Mouse (Mus musculus) neural tube, postnatal 0 days (tissue): ENCODE measurements around the gene Qrich2. TPM values are rescaled to one million over a fixed set of nuclear protein-coding genes. Genes with fewer than 3 reads are reported as not detected.

Experiments used
- polyA plus RNA-seq: library from polyadenylated mRNA; unstranded; fragments of >200 nt; fragmentation: Nextera tagmentation; extraction: Ambion mirVana; gene quantifications from 2 replicates; pipeline ENCODE4 v1.2.1, GENCODE M21; 2015

Qrich2 gene
- polyA plus RNA-seq, result 0.10 TPM in 1 of 2 replicates, not detected in the other

DNA sequence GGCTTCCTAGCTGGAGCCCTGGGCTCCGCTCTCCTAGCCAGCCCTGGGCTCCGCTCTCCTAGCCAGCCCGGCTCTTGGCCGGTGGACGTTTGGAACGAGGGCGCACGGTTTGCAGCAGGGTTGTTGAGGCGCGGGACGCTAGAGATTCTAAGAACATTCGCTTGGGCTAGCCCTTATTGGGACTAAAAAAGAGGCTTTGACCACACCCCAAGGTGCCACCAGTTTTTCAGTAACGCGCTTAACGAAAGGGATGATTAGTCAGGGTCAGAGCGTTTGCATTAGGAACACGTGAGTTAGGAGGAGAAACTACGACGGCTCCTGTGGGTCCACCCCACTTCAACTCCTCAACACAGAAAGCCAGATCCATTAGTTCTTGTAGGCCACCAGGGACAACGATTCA is at the start of gene Qrich2:
TSS of gene Qrich2 (minus strand) at position 101 of the 400 bp plus-strand sequence.

DNA sequence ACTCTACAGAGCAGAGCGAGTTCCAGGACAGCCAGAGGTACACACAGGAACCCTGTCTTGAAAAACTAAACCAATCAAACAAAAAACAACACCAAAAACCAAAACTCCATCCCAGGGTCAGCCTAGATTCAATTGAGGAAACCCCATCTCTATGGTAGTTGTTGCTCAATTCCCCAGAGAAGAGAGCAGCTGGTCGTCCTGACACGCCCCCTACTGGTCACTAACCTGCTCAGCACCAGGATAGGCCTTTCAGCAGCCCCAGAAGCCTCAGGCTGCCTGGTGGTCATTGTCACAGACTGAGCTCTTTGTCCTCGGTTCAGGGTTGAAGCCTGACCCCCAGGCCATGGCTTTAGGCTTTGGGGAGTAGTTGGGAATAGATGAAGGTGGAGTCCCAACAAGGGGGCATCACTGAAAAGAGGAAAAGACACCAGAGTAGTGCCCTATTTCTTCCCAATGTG is 27.8 kb upstream of the Qrich2 start, which contains the start of gene Prpsap1:
TSS of gene Prpsap1 (minus strand) at position 408 of the 458 bp plus-strand sequence.

DNA sequence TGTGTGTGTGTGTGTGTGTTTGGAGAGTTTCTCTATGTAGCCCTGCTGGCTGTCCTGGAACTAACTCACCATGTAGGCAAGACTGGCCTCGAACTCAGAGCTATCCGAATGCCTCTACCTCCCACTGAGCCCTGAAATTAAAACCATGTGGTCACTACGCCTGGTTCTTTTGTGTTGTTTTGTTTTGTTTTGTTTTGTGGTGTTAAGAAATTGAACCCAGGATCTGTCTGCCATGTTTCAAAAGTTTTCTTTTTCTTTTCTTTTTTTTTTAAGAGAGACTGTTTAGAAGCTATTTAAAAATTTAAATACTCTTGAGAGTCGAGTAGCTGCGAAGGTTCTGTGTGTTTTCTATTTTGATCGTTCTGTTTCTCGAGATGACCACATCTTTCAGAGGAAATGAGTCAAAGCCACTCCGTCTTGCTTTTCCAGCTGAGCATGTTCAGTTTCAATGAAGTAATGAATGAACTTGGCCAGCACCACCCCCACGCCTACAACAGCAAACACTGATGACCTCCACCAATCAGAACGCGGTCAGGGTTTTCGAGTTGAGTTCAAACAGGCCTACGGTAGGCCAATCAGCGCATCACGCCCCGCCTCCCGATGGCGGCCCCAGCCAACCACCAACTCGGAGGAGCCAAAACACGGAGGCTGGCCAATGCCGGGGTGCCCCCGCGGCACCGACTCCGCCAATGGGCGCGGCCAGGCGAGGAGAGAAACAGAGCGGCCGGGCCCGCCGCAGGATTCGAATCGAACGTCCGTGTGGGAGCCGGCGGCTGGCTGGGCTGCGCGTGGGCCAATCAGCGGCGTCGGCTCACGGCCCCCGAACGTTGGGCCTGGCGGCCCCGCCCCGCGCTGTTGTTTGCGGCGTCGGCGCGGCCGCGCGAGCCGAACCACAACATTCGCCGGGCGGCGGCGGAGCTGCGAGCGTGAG is 32.4 kb downstream of the Qrich2 start, which contains the start of gene Ubald2:
TSS of gene Ubald2 (plus strand) at position 739 of the 931 bp plus-strand sequence.

GRCm38 (mm10) chr11:116412904-116413630 is 53.0 kb downstream of the Qrich2 start, which contains the start of gene Rnf157:
Gene Rnf157, minus strand, starts transcription at chr11:116413032.

Other genes with a start within 250 kb of the Qrich2 start
- gene Evpl, start 228.2 kb downstream of the Qrich2 start, polyA plus RNA-seq, result 2.0 and 2.2 TPM in 2 replicates
- gene Srp68, start 192.0 kb downstream of the Qrich2 start, polyA plus RNA-seq, result 51.9 and 55.5 TPM in 2 replicates
- gene Galr2, start 185.3 kb downstream of the Qrich2 start, polyA plus RNA-seq, result 0.41 and 0.54 TPM in 2 replicates
- gene Exoc7, start 159.0 kb downstream of the Qrich2 start, polyA plus RNA-seq, result 102 and 125 TPM in 2 replicates
- 12.5 and 13.7 TPM in 2 replicates for gene Foxj1, start 130.8 kb downstream of the Qrich2 start, polyA plus RNA-seq
- gene Rnf157, start 53.2 kb downstream of the Qrich2 start, polyA plus RNA-seq, result 82.3 and 90.2 TPM in 2 replicates
- 26.5 and 32.7 TPM in 2 replicates for gene Ubald2, start 32.1 kb downstream of the Qrich2 start, polyA plus RNA-seq
- gene Prpsap1, start 28.0 kb upstream of the Qrich2 start, polyA plus RNA-seq, result 151 TPM in 2 replicates
- 4.8 and 7.2 TPM in 2 replicates for gene Sphk1, start 64.7 kb upstream of the Qrich2 start, polyA plus RNA-seq
- 38.0 and 40.1 TPM in 2 replicates for gene Ube2o, start 115.2 kb upstream of the Qrich2 start, polyA plus RNA-seq
- 0.58 and 0.75 TPM in 2 replicates for gene Aanat, start 120.2 kb upstream of the Qrich2 start, polyA plus RNA-seq
- 2.0 TPM in 2 replicates for gene Rhbdf2, start 160.8 kb upstream of the Qrich2 start, polyA plus RNA-seq
- gene Prcd, start 187.3 kb upstream of the Qrich2 start, polyA plus RNA-seq, result 4.2 and 6.7 TPM in 2 replicates
- 45.2 and 50.1 TPM in 2 replicates for gene Cygb, start 188.1 kb upstream of the Qrich2 start, polyA plus RNA-seq